Comparison of ENCODE assay signal across 23 mouse cellular contexts in genomic region chr2:5170815-5171214, GRCm38 (mm10). TPM values are rescaled to one million over a fixed set of nuclear protein-coding genes. Genes with fewer than 3 reads are reported as not detected.
DNase-seq lines count a peak whose midpoint lies in the region; ATAC-seq lines count a peak whose summit lies in the region.
"Had no signal": no experiment of that assay in that cellular context is flagged by ENCODE, and none has a peak within 500 bp of the region (broad histone marks: within the 10 kb centered on the region; RNA-seq: fewer than 3 reads in every experiment).

No protein-coding gene starts in this region.

- H3K4me2 ChIP-seq in limb, embryonic 15.5 days, result no peak overlapping the region
- H3K4me2 ChIP-seq in hindbrain, embryonic 11.5 days (replicated peaks; ENCODE audit: low read depth, low read length), result no peak overlapping the region
- H3K4me2 ChIP-seq: heart, embryonic 12.5 days; hindbrain, embryonic 13.5 days; limb, embryonic 12.5 days; lung, embryonic 15.5 days had no signal

- no peak overlapping the region for H3K9ac ChIP-seq in limb, embryonic 15.5 days
- H3K9ac ChIP-seq in hindbrain, embryonic 11.5 days (ENCODE audit: low read depth, low read length), result no peak overlapping the region
- H3K9ac ChIP-seq: heart, embryonic 12.5 days; hindbrain, embryonic 13.5 days; limb, embryonic 12.5 days; liver, embryonic 14.5 days; lung, embryonic 15.5 days had no signal

- peaks cover 11% of the 10 kb centered on the region for H3K4me1 ChIP-seq in limb, embryonic 15.5 days
- H3K4me1 ChIP-seq in hindbrain, embryonic 11.5 days (replicated peaks; ENCODE audit: control insufficient read depth, insufficient read depth, low read length), result no peaks in the 10 kb centered on the region
- H3K4me1 ChIP-seq: hindbrain, embryonic 13.5 days; lung, embryonic 15.5 days; midbrain, embryonic 10.5 days had no signal

- DNase-seq in frontal cortex, postnatal 25 days (ENCODE audit: low spot score in 2 of 2), result no peak
- peak; percentile 38 for DNase-seq in right cerebral cortex, postnatal 4 days
- no peak for DNase-seq in right cerebral cortex, postnatal 36 days (ENCODE audit: low spot score in 2 of 2)
- no peak for DNase-seq in hindbrain, embryonic 11.5 days (ENCODE audit: low spot score)
- no peak for DNase-seq in B cell, adult 2 months
- DNase-seq: adrenal gland, postnatal 10 days; cerebellum, adult 11 months; cerebellum, postnatal 10 days; heart, postnatal 14 days; kidney, adult 11 months; kidney, postnatal 10 days; lung, postnatal 4 days; thymus, adult 18-20 months had no signal

- no peaks in the 10 kb centered on the region for H3K9me3 ChIP-seq in limb, embryonic 15.5 days
- H3K9me3 ChIP-seq in hindbrain, embryonic 11.5 days (ENCODE audit: control insufficient read depth, low read length), result no peaks in the 10 kb centered on the region
- H3K9me3 ChIP-seq: heart, embryonic 12.5 days; hindbrain, embryonic 13.5 days; limb, embryonic 12.5 days; lung, embryonic 15.5 days; midbrain, embryonic 10.5 days had no signal

- 64% methylated on average over 4 of the region's 4 CpGs for WGBS in limb, embryonic 15.5 days
- WGBS in hindbrain, embryonic 11.5 days, result 87% methylated on average over 4 of the region's 4 CpGs

- peak overlapping the region; percentile 18; the same call in 1 of the 2 replicates for H3K27ac ChIP-seq in limb, embryonic 15.5 days
- no peak overlapping the region for H3K27ac ChIP-seq in hindbrain, embryonic 11.5 days (ENCODE audit: low read depth, low read length)
- H3K27ac ChIP-seq: hindbrain, embryonic 13.5 days; limb, embryonic 12.5 days; liver, embryonic 14.5 days; lung, embryonic 15.5 days; midbrain, embryonic 10.5 days had no signal

- no peak overlapping the region for H3K4me3 ChIP-seq in limb, embryonic 15.5 days
- no peak overlapping the region for H3K4me3 ChIP-seq in hindbrain, embryonic 11.5 days (ENCODE audit: low read depth, low read length)
- H3K4me3 ChIP-seq: heart, embryonic 12.5 days; hindbrain, embryonic 13.5 days; limb, embryonic 12.5 days; lung, embryonic 15.5 days; midbrain, embryonic 10.5 days had no signal

- peak; percentile 78; the same call in 1 of the 2 replicates for ATAC-seq in frontal cortex, adult (ENCODE audit: low TSS enrichment)
- ATAC-seq in limb, embryonic 15.5 days (ENCODE audit: insufficient number of reproducible peaks, low FRiP score, low TSS enrichment, low read depth), result no peak
- no peak for ATAC-seq in hindbrain, embryonic 11.5 days (ENCODE audit: low FRiP score)
- ATAC-seq: Patski had no signal

- no peaks in the 10 kb centered on the region for H3K36me3 ChIP-seq in limb, embryonic 15.5 days
- no peaks in the 10 kb centered on the region for H3K36me3 ChIP-seq in hindbrain, embryonic 11.5 days (ENCODE audit: control insufficient read depth, insufficient read depth, low read length)
- H3K36me3 ChIP-seq: heart, embryonic 12.5 days; hindbrain, embryonic 13.5 days; limb, embryonic 12.5 days; lung, embryonic 15.5 days; midbrain, embryonic 10.5 days had no signal

- no peaks in the 10 kb centered on the region for H3K27me3 ChIP-seq in limb, embryonic 15.5 days
- H3K27me3 ChIP-seq in hindbrain, embryonic 11.5 days (ENCODE audit: control insufficient read depth, insufficient read depth, low read length), result no peaks in the 10 kb centered on the region
- H3K27me3 ChIP-seq: heart, embryonic 12.5 days; hindbrain, embryonic 13.5 days; limb, embryonic 12.5 days; lung, embryonic 15.5 days; Patski had no signal

RNA-seq across cellular contexts. Expression of gene Ccdc3, which starts 33.2 kb away (rescaled TPM):
- 17.3 and 19.9 TPM in 2 replicates for polyA plus RNA-seq in limb, embryonic 15.5 days (2015; fragmentation: Nextera tagmentation; extraction: Ambion mirVana)
- 7.1 and 9.9 TPM in 2 replicates for polyA plus RNA-seq in hindbrain, embryonic 11.5 days (2014; fragmentation: Nextera tagmentation; extraction: Ambion mirVana)
- polyA plus RNA-seq: activated CD4-positive, CD25-positive, alpha-beta regulatory T cell, adult 4 months had no signal
